Mouse (Mus musculus) embryo, embryonic 10.5 days (tissue): ENCODE results near the gene Cfap36.

Source experiments
- DNase-seq: peaks from one replicate; pipeline ENCODE4 v3.0.0-alpha.2; 2015; ENCODE audit warnings: low spot score

Gene Cfap36

DNA sequence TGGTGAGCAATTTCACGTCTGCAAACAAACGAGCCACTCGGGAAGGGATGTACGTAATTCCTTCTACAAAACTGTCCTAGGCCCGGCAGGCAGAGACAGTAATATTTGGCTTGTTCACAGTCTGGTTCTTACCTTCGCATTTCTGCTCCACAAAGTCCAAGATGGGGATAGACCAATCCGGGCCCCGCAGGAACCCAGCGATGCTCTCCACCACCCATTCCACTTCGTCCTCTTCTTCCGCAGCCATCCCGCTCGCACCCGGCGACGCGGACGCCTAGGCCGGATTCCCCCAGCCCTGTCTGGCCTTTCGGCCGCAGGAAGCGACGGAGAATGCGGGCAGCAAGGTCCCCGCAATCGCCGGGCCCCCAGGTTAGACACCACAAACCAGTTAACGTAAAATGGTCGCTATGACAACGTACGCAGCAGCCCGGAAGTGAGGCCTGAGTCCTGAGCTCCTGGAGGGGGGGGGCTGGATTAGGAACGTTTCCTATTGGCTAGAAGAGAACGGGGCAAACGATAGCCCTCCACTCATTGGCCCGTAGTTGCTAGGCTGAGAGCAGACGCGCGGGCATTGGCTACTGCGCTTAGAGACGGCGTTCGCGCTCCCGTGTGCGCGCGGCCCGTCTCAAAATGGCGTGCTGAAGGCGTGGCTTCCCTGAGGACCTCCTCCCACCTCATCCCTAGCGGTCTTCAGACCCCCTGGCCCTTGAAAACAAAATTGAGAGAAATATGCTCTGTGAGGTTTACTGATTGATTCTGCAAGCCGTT is at the start of gene Cfap36:
Cfap36 (minus strand) TSS at position 527 of the 768 bp plus-strand sequence.
- peak; percentile 99 for DNase-seq

GRCm38 (mm10) chr11:29287305-29287704 is 40.1 kb upstream of the Cfap36 start:
- no peak for DNase-seq

DNA sequence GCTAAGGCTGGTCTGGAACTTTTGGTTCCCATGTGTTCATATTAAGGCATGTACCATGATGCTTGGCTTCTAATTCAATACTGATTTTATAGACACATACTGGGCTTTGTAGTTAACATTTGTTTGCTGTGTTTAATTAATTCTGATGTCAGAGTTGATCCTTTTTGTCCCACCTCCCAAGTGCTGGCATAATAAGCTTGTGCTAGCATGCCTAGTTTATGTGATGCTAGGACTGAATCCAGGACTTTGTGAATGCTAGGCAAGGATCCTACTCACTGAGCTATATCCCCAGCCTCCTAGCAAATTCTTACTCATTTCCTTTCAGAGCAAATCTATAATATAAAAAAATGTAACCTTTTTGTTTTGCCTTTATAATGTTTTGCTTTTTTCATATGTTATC is 38.8 kb upstream of the Cfap36 start:
- no peak for DNase-seq

- DNase-seq: no peak
These were observed 27.5 kb upstream of the Cfap36 start for GRCm38 (mm10) chr11:29274758-29275157.

- DNase-seq: peak; percentile 83
These were observed 20.6 kb upstream of the Cfap36 start for GRCm38 (mm10) chr11:29267824-29268223.

- no peak for DNase-seq
These were observed 7.4 kb upstream of the Cfap36 start for GRCm38 (mm10) chr11:29254643-29255042.

GRCm38 (mm10) chr11:29248386-29248785 is 1.2 kb upstream of the Cfap36 start:
- no peak for DNase-seq

DNA sequence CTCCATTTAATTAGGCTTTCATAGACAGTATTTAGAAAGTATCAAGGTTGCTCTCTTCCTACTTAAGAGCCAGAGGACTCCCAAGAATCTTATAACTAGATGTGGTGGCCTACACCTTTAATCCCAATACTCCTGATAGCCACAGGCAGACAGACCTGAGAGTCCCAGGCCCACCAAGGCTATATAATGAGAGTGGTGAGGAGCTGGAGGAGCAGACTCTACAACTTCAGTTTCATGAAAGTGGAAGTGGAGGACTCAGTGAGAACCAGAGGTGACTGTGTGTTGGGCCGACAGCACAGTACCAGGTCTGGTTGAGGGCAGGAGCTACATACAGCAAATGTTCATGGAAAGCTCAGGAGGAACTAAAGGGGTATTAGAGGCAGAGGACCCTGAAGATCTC is 516 bp upstream of the Cfap36 start:
- DNase-seq: no peak

GRCm38 (mm10) chr11:29245988-29246387 is 1.2 kb downstream of the Cfap36 start:
- no peak for DNase-seq

DNA sequence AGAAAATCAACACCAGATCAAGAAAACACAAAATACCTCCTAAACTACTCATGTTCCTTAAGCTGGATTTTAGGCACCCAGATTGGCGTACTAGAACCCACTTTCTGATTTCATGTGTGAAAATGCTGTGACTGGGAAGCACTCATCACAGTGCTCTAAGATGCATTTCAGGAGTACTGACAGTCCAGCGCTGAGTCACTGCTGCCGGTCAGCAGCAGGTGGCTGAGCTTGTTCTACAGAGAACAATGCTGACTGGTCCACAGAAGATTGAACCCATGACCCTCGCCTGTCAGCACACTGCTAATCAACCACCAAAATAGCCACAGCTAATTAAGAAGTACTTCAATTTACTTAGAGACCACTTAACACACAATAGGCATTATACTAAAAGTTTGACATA is 5.2 kb downstream of the Cfap36 start:
- DNase-seq: no peak

DNA sequence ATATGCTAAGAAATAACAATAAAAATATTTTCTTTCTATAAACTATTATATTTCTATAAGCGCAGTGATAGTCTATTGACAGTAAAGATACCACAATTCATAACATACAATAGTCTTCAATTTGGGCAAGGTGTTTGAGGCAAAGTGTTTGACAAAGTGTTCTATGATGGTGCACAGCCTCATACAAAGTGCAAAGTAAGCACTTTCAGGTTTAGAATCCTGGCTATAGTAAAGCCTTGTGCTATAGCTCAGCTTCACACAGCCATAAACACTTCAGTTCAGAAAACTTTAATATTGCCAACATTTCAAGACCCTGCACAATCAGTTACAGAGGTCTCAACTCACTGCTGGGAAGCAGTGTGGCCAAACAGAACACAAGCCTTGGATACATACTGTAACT is 7.9 kb downstream of the Cfap36 start:
- no peak for DNase-seq

DNA sequence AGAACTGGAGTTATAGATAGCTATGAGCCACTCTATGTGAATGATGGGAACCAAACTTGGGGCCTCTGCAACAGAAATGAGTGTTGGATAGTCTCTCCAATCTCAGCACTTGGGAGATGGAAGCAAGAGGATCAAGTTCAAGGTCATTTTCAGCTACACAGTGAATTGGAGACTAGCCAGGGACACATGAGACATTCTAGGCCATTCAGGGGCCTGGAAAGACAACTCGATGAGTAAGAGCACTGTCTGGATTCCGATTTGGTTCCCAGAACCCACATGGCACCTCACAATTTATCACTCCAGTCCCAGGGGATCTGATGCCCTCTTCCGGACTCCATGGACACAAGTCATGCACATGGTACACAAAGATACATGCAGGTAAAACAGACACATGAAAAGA is 8.7 kb downstream of the Cfap36 start:
- DNase-seq: no peak

GRCm38 (mm10) chr11:29238047-29238446 is 9.2 kb downstream of the Cfap36 start:
- DNase-seq: no peak

- no peak for DNase-seq
These were observed 9.8 kb downstream of the Cfap36 start for GRCm38 (mm10) chr11:29237364-29237763.

DNA sequence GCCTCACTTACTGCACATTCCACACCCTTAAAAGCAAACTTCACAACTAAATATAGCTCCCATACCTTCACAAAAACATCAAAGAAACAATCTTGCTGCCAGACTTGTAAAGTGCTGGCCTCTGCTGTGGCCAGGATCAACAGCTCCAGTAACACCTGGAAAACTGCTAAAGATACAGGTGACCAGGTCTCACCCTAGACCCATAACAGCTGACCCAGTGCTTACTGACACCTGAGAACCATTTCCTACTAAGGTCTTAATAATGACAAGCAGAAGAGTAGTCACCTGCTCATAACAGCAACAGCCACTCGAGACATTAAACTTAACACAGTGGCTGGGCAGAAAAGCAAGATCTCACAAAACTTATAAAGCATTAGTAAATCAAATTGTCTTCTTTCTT is 13.6 kb downstream of the Cfap36 start:
- DNase-seq: no peak

- no peak for DNase-seq
These were observed 18.3 kb downstream of the Cfap36 start for GRCm38 (mm10) chr11:29228957-29229356.

GRCm38 (mm10) chr11:29224754-29225153 is 22.5 kb downstream of the Cfap36 start:
- no peak for DNase-seq

GRCm38 (mm10) chr11:29222310-29222709 is 24.9 kb downstream of the Cfap36 start:
- DNase-seq: no peak

GRCm38 (mm10) chr11:29219055-29219454 is 28.2 kb downstream of the Cfap36 start:
- no peak for DNase-seq

DNA sequence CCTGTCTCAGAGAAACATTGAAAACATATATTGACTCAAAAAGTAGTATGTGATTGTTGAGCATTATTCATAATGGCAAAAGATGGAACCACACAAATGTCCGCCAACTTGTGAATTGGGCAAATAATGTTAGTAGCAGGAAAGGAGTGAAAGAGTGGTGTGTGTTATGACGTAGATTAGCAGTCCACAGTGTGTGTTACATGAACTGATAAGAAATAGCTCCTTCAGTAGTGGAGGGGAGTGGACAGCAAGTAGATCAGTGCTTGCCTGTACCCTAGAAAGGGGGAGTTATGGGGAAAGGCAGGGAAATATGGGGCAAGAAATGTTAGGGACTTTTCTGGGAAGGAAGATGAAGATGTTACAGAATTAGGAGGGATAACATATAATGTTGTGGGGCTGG is 31.0 kb downstream of the Cfap36 start:
- no peak for DNase-seq

DNA sequence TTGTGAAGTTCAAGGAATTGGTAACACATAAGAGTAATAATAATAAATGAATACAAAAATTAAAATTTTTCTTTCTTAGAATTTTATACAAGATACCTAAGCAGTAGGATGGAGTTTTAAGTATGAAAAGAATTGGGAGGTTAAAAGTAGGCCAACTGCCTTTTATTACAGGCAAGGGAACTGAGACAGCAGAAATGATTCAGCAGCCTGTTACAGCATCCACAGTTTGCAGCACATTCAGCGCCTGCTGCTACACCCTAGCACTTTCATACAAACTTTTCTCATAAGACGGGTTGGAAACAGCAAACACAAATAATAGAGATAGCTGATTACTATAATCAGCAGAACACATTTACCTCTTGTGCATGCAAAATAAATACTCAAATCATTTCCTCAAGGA is 37.4 kb downstream of the Cfap36 start:
- no peak for DNase-seq

DNA sequence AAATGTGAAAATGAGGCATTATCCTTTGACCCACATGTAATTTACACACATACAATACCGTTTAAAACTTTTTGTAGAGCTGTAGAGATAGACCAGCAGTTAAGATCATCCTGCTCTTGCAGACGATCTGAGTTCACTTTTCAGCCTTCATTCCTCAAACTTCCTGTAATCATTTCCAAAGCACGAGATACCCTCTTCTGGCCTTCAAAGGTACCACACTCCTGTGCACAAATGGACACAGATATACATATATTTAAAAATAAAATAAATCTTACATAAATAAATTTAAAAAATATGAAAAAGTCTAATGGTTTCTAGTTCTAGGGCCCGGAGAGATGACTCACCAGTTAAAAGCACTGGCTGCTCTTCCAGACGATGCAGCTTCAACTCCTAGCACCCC is 43.6 kb downstream of the Cfap36 start:
- DNase-seq: no peak

- no peak for DNase-seq
These were observed 58.2 kb downstream of the Cfap36 start for GRCm38 (mm10) chr11:29188981-29189380.

DNA sequence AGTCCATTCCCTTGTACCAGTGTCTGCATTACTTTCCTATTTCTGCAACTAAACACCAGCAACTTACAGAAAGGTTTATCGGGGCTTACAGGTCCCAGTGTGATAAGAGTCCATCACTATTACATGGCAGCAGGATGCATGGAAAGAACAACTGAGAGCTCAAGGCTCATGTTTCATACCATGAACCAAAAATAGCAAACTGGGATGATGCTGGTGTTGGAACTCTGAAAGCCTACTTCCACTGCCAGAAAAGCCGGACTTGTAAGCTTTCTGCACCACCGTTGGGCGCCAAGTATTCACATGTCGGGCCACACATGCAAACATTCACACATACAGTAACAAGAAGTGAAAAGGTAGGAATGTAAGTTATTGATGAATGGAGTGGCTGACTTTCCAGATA is 65.5 kb downstream of the Cfap36 start:
- no peak for DNase-seq
